Mouse (Mus musculus): ENCODE measurements around the gene Crcp.

Gene Crcp

DNA sequence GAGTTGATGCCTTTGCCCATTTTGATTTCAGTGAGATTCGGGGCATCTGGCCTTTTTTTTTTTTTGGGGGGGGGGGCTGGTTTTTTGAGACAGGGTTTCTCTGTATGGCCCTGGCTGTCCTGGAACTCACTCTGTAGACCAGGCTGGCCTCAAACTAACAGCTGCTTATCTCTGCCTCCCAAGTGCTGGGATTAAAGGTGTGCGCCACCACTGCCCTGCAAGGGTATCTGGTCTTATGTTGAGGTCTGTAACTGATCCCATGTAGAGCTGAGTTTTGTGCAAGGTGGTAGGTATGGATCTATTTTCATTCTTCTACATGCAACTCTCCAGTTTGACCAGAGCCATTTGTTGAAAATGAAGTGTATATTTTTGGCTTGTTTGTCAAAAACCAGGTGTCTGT is 27.2 kb downstream of the Crcp start:
- DNase-seq (ENCODE audit: low spot score in 2 of 2), result no peak

DNA sequence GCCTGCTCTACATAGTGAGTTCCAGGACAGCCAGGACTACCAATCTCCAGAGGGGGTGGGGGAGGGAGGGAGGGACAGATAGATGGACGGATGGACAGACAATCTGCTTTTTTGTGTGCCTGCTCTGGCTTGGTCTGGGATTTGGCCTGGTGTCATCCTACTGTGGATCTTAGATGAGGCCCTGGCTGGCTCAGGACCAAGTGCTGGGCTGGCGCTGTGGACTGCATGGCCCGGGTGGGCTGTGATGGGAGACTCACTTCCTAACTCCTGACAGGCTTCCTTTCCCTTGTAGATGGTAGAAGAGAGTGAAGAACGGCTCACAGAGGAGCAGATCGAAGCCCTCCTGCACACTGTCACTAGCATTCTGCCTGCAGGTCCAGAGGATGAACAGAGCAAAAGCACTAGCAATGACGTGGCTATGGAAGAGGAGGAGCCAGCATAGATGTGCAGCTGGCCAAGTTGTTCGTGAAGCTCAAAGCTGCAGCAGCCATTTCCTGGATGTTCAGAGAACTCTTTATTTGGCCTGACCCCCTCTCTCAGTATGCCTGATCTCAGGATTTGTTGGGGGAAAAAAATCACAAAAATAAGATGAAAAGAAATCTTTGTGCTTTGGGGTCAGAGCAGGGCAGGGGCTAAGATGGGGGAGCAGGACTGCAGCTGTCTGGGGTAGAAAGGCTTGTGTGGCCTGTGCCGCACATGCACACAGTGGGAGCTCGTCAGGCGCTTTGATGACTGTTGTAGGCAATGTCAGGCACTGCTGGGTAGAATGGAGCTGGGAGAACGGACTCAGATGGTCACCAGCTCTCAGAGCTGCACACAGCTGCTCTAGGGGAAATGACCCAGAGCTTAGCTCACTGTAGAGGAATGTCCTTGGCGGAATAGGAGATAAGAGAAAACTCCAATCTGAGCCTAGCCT is 30.6 kb downstream of the Crcp start:
- DNase-seq (ENCODE audit: low spot score in 2 of 2), result no peak

DNA sequence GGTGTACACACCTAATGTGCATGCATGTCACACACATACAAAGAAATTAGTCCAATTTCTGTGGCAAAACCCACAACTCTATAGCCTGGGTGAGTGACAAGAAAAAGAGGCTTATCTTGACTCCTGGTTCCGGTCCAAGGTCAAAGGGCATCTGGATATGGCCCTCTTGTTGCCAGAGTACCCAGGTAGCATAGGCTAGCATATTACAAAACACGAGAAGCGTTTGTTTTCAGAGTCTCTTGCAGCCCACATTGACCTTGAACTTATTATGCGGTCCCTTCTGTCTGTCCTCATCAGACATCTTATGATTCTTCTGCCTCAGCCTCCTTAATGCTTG is 31.2 kb downstream of the Crcp start:
- no peak for DNase-seq (ENCODE audit: low spot score in 2 of 2)

DNA sequence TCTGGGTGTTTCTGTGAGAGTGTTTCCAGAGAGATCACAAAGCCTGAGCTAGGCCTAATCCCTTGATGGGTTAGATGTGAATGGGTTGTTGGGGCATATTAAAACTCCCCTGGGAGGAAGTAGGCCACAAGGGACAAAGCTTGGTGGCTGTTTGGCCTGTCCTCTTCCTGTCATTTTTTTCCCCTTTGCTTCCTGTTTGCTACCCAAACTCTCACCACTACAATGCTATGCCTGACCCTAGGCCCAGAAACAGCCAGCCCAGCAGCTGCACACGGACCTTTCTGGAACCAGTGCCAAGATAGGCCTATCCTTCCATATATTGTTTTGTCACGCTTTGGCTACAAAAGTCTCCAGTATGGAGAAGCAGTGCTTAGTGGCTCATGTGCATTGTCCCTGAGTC is 33.0 kb downstream of the Crcp start:
- DNase-seq (ENCODE audit: low spot score in 2 of 2), result no peak

DNA sequence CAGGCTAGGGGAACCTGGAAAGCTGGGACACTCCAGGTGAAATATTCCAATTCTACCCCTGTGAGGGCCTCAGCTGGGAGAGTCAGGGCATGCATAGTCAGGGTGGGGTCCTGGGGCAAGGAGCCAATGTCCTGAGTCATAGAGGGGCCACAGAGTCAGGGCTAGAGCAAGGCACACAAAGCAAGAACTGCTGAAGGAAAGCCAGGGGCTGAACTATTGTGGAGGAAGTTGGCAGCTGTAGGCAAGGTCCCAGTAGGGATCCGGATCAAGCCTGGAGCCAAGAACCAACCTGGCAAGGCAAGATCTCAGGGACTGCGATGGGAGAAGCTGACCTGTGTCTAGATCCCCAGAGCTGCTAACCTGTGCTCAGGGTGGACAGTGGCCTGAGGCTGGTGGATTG is 34.7 kb downstream of the Crcp start:
- no peak for DNase-seq (ENCODE audit: low spot score in 2 of 2)

DNA sequence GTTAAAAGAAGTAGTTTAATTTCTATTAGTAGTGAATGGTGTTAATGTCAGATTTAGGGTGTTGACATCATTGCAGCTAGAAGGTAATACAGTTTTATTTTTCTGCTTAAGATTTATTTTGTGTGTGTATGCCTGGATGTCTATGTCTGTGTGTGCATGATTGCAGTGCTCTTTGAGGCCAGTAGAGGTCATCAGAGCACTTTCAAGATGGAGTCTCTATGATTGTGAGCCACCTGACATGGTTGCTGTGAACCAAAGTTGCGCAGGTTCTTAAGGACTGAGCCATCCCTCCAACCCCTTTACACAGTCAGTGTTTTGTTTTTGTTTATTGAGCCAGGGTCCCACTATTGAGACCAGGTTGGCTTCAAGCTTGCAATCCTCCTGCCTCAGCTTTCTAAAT is 36.5 kb downstream of the Crcp start:
- no peak for DNase-seq (ENCODE audit: low spot score in 2 of 2)

DNA sequence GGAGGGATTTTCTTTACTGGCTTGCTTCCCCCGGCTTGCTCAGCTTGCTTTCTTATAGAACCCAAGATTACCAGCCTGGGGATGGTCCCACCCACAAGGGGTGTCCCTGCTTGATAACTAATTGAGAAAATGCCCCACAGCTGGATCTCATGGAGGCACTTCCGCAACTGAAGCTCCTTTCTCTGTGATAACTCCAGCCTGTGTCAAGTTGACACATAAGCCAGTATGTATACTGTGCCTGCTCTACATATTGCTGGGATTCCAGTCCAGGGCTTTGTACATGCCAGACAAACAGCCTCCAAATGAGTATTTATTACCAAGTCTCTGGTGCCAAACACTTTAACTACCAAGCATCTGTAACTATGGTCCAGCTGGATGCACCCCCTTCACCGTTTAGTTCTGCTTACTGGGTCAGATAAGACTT is 38.8 kb downstream of the Crcp start:
- DNase-seq (ENCODE audit: low spot score in 2 of 2), result no peak

DNA sequence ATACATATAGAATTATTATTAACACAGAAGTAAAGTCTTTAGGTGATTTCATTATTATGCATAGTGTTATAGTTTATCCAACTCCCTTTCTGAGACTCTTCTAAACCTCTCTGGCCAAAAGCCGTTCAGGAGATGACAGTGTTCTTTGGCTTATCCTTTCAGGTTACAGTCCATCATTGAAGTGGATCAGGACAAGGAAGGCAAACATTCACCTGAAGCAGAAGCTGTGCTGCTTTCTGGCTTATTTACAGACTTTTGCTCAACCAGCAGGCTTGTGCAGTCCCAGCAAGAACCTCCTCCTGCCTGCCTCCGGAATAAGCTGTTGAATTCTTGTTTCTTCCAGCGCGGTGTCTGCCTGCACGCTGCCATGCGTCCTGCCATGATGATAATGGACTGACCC is 43.9 kb downstream of the Crcp start, which contains the start of gene Tpst1:
Tpst1 (plus strand) TSS at position 301 of the 400 bp plus-strand sequence.
- no peak for DNase-seq (ENCODE audit: low spot score in 2 of 2)

DNA sequence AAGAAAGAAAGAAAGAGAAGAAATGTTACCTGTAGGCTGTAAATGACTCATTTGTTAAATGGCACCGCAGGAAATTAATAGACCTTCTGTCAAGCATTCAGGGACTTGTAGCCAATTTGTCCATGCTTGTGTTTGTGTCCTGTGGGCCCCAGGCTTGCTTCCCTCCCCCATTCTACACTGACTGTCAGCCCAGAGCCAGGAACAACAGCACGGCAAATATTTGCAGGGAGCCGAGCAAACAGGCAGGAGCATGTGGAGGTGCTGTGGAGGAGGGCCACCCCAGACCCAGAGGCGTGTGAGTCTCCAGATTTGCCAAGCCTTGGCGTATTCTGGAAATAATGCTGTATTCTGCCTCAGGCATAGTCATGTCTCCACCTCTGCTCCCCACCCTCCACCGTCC is 45.4 kb downstream of the Crcp start:
- DNase-seq (ENCODE audit: low spot score in 2 of 2), result no peak

DNA sequence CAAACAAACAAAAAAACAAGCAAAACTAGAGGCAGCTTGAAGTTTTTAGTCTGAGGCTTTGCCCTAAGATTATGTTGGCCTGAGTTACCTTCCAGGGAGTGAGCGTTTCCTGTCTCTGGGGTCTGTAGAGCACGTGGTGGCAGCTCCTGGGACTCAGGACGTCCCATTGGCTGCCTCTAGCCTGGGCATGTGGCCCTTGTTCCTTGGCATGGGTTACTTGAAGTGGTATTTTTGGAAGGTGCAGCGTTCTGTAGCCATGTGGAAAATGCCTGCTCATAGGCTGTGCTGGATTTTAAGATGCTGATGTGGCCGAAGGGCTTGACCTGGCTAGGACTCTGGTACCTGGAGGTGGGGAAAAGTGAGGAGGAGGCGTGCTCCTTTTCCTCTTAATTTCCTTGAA is 47.3 kb downstream of the Crcp start:
- no peak for DNase-seq (ENCODE audit: low spot score in 2 of 2)

DNA sequence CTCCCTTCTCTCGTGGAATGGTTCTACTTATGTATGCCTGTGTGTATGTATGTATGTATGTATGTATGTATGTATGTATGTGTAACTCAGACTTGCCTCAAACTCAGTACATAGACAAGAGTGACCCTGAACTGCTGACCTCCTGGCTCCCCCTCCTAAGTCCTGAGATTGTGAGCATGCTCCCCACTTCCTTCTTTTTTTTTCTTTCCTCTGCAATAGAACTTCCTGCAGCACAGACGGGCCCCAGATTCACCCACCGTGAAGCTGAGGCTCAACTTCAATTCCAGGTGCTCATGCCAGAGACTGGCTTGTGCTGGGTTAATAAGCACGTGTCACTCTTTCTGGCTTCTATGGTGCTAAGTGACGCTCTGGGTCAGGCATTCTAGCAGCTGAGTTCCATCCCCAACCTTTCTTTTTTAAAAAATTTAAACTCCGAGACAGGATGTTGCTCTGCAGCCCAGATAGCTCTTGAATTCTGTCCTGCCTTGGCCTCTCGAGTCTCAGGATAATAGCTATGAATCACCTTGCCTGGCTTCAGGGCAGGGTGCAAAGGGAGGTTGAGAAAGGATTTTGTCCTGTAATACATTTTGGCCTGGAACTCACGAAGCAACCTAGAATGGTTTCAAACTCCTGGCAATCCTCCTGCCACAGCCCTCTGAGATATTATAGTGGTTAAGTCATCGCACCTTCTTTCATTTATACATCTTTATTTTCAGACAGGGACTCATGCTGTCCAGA is 49.2 kb downstream of the Crcp start:
- no peak for DNase-seq (ENCODE audit: low spot score in 2 of 2)

DNA sequence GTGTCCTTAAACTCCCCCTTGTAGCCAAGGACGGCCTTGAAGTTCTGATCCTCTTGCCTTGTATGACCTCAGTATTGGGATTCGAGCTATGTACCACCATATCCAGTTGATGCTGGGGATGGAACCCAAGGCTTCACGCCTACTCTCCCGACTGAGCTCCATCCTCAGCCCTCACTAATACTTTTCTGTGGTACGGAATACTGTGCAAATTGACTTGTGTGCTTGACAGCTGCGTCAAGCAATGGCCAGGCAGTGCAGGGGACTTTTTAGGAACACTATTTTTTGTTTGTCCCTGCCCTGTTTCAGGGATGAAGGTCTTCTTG is 49.7 kb downstream of the Crcp start:
- DNase-seq (ENCODE audit: low spot score in 2 of 2), result no peak

DNA sequence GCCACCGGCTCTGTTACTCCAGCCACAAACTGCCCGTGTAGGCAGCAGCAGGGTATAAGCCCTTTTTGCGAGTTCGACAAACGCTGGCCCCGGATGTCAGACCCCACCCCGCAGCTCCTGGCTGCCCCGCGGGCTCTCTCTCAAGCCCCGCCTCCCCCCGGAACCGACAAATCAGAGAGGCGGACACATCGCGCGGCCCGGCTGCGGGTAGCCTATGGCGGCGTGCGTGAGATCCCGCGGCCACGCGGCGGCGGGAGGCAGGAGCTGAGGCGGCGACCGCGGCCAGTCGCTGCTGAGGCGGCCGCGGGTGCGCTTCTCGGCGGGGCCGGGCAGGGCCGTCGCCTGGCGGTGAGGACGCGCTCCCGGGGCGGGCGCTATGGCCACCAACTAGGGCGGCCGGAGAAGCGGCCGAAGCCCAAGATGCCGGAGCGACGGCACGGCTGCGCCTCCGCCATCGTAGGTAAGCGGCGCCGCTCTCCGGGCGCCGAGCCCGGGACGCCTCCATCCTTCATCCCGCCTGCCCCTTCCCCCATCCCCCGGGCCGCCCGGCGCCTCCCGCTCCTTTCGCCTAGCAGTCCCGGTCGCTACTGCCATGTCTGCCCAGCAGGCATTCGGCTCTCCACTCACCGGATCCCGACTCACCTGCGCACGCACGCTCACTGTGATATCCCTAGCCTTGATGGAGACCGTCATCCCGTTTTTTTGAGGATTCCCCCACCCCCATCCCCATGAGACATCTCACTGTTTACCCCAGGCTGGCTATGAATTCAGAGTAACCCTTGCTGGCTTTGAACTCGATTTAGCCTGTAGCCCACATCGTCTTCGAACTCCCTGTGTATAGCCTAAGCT is 50.3 kb downstream of the Crcp start:
- DNase-seq (ENCODE audit: low spot score in 2 of 2), result peak; percentile 79 to 96

DNA sequence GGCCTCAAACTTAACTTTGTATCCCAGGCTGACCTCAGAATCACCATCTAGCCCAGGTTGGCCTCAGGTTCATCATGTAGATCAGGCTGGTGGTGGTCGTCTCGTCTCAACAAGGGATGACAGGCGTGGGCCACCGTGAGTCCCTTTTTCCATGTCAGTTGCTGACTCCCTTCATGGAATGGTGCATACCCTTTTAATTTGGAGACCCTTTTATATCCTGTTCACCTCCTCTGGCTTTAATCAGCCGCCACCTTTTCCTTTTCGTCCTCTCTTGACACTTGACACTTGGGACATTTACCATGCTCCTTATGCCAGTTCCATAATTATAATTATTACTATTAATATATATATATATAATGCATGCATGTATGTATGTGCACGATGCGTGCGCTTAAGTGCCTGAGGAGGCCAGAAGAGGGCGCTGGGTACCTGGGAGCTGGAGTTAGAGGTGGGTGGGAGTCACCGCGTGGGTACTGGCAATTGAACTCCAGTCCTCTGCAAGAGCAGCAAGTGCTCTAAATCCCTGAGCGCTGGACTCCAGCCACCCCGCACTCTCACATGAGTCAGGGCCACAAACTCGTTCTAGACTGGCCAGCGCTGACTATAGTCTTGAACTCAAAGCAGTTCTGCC is 51.1 kb downstream of the Crcp start:
- no peak for DNase-seq (ENCODE audit: low spot score in 2 of 2)

DNA sequence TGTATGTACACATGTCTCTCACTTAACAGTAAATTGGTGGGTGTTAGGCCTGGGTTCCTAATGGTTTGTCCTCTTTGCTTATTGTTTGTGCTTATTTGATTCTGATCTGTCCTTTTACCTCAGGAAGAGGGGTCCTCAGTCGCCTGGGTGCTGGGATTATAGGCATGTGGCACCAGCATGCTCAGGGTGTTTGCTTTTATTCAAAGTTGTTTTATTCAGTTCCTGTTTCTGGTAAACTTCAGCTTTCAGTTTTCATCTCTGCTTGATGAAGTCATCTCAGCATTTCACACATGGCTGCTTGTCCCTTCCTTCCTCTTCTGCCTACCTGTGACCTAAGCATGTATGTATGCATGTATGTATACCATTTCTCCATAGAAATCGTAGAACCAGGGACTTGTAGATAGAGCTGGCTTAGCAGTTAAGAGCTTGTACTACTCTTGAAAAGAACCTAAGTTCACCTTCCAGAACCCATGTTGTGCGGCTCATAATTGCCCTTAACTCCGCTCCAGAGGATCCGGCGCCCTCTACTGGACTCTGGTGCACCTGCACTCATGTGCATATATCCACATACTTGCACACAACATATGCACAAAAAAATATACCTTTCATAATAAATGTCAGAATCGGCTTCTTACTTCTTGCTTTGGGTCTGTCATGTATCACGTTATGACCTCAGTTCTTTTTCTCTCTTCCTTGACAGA is 52.2 kb downstream of the Crcp start:
- no peak for DNase-seq (ENCODE audit: low spot score in 2 of 2)

DNA sequence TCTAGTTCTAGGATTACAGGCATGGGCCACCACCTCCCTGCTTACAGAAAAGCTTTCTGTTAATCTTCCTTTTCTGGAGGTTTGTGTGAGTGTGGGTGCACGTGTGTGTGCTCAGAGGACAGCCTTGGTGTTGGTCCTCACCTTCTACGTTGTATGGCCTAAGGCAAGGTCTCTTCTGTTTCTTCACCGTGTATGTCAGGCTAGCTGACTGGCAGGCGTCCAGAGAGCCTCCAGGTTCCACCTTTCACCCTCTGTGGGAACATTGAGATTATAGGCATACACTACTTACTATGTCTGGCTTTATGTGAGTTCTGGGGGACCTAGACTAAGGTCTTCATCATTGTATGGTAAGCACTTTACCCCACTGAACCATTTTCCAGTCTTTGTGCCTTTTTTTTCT is 53.3 kb downstream of the Crcp start:
- DNase-seq (ENCODE audit: low spot score in 2 of 2), result no peak

DNA sequence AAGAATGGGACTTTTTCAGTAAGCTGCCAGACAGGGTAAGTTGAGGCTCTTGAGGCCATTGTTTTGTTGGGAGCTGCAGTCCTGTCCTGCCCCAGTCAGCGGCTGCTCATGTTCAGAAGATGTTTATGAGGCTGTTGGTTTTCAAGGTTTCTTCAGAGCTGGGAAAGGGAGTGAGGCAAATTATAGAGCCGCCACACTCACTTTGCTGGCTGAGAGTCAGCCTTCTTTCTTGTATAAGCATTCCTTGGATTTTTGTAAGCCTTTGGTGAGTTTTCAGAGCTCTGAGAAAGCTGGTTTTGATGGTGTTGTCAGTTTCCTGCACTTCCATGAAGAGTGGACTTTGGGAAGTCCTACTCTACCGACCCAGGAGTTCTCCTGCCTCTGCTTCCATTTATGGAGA is 55.2 kb downstream of the Crcp start:
- DNase-seq (ENCODE audit: low spot score in 2 of 2), result no peak

DNA sequence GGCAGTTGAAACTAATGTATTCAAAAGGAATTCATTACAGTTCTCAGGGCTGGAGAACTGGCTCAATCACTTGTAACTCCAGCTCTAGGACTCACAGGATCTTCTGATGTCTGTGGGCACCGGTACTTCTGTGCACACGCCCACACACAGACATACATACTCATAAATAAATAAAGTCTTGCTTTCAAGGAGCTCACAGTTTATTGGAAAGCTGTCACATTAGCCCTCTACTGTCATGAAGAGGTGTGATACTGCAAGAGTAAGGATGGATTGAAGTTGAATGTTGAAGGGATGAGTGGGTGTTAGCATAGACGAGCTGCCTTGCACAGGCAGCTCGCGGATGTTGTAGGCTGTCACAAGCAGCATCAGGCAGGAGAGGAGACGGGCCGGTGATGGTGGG is 58.9 kb downstream of the Crcp start:
- DNase-seq (ENCODE audit: low spot score in 2 of 2), result no peak

DNA sequence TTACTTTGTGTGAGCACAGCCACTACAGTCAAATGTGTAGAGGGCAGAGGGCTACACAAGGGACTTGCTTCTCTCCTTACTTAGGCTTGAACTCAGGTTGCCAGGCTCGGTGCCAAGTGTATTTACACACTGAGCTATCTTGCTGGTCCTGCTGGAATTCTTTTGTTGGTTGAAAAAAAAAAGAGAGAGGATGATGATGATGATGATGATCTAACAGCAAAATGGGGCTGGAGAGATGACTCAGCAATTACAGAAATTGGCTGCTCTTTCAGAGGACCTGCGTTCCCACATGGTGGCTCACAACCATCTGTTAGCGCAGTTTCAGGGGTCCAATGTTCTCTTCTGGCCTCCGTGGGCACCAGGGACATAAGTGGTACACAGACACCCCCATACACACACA is 59.5 kb downstream of the Crcp start:
- no peak for DNase-seq (ENCODE audit: low spot score in 2 of 2)

DNA sequence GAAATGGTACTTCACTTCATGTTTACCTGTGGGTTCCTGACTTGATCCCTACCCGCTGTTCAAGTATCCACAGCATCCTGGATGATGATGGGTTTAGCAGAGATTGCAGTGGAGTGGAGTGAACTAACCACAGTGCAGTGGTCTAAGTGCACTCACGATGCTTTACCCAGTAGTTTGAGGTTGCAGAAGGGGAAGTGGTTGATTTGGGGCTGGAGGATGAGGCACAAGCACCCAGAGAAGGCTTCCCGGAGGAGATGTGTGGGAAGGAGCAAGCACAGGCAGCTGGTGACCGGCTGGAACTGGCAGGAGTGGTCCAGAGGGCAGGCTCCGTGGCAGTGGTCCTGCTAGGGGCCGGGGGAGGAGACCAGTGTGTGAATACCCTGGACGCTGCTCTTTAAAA is 60.1 kb downstream of the Crcp start:
- no peak for DNase-seq (ENCODE audit: low spot score in 2 of 2)

DNA sequence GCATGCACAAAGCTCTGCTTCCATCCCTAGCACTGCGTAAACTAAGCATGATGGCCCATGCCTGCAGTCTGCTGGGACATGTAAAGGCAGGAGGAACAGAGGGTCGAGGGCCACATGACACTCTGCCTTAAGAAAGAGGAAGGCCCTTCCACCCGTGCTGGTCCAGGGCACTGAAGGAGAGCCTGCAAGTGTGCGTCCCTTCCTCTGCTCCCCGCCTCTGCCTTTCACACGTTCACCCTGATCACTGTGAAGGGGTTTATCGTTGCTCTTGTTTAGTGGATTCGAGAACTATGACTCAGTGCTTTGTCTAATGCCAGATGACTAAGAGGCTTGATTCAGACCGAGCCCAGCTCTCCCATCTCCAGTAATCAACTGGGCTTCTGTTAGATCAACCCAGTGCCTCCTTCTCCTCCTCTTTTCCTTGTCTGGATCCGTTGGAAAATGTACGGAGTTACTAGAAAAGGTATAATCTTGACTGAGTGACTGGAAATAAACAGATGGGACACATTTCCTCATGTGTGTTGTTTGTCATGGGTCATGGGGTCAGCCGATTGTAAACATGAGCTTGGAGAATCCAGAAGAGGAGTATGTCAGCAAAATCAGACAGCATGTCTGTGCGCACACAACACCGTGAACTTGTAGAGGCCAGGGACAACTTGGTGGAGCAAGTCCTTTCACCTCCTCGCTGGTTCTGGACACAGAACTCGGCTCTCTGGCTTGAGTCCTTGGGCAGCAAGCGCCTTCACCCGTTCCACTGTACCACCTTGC is 60.7 kb downstream of the Crcp start:
- peak in 1 of 2 experiments; percentile 59 for DNase-seq (ENCODE audit: low spot score in 2 of 2)
